Mouse (Mus musculus) ES-E14 (cell line): ENCODE measurements around the gene Gm49425.

Source experiments
- CHD2 ChIP-seq: IDR thresholded peaks from 2 replicates; pipeline ENCODE4 v1.6.1; 2014; ENCODE audit warnings: mild to moderate bottlenecking, low read depth, low read length, inconsistent platforms
- HCFC1 ChIP-seq: IDR thresholded peaks from 2 replicates; pipeline ENCODE4 v1.6.1; 2012; ENCODE audit warnings: low read length, inconsistent platforms, borderline replicate concordance; ENCODE audit not compliant: insufficient read depth
- MAFK ChIP-seq: IDR thresholded peaks from 2 replicates; pipeline ENCODE4 v1.6.1; 2014; ENCODE audit warnings: mild to moderate bottlenecking, low read depth, low read length, inconsistent platforms; ENCODE audit not compliant: insufficient read depth
- ZC3H11A ChIP-seq: IDR thresholded peaks from 2 replicates; pipeline ENCODE4 v1.6.1; 2012; ENCODE audit warnings: low read depth, mild to moderate bottlenecking, inconsistent platforms, low read length, borderline replicate concordance
- ZNF384 ChIP-seq: IDR thresholded peaks from 2 replicates; pipeline ENCODE4 v1.6.1; 2012; ENCODE audit warnings: low read depth, low read length, inconsistent platforms

DNA sequence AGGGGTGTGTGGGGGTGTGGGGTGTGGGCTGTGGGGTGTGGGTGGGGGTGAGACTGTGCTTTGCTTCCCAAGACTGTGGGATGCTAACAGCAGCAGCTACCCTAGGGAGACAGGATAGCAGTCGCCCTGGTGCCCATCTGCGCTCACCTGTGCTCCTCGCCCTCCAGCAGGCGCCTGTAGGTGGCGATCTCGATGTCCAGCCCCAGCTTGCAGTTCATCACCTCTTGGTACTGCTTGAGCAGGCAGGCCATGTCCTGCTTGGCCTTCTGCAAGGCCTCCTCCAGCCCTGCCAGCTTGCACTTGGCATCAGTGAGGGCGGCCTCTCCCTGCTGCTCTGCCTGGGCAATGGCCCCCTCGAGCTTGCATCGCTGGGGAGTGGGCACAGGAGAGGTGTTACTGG, 25.5 kb upstream of the Gm49425 start:
- no peak for TF ChIP-seq HCFC1
- no peak for TF ChIP-seq ZC3H11A
- TF ChIP-seq CHD2, result no peak
- no peak for TF ChIP-seq ZNF384
- no peak for TF ChIP-seq MAFK
